Mouse (Mus musculus): Measurements from ENCODE around the gene Mcrip1. TPM values are rescaled to one million over a fixed set of nuclear protein-coding genes. Genes with fewer than 3 reads are reported as not detected.
A peak's percentile ranks its signal among the peaks of the same experiment; 100 is the strongest.

Mcrip1 gene
- polyA plus RNA-seq, 1 experiment from 2014 or later: 226 TPM

GRCm38 (mm10) chr11:120505661-120506060, 43.9 kb downstream of the Mcrip1 start:
- no peak overlapping the region for H3K9ac ChIP-seq
- WGBS: 73% methylated on average over 3 of the region's 3 CpGs
- no peak overlapping the region for H3K27ac ChIP-seq (ENCODE audit: low read depth)
- 0 out of 2 replicates have a peak, but pooled peaks cover 4% of the 10 kb centered on the region for H3K4me1 ChIP-seq (ENCODE audit: insufficient read depth)
- H3K4me3 ChIP-seq (ENCODE audit: low read depth, low read length): no peak overlapping the region
- ATAC-seq (ENCODE audit: insufficient read depth) (no peak), DNase-seq (no peak)
- TF ChIP-seq CTCF (IDR thresholded peaks at IDR 0.05; ENCODE audit: low read depth): no peak
- no peaks in the 10 kb centered on the region for H3K9me3 ChIP-seq (ENCODE audit: low read depth, low read length)
- H3K36me3 ChIP-seq (ENCODE audit: insufficient read depth): no peaks in the 10 kb centered on the region
- H3K27me3 ChIP-seq (ENCODE audit: insufficient read depth, low read length): no peaks in the 10 kb centered on the region
- no peak overlapping the region for H3K4me2 ChIP-seq

- 83% methylated on average over 4 of the region's 4 CpGs for WGBS
- no peaks in the 10 kb centered on the region for H3K27me3 ChIP-seq (ENCODE audit: insufficient read depth, low read length)
- no peak overlapping the region for H3K4me2 ChIP-seq
- H3K4me3 ChIP-seq (ENCODE audit: low read depth, low read length): no peak overlapping the region
- no peaks in the 10 kb centered on the region for H3K9me3 ChIP-seq (ENCODE audit: low read depth, low read length)
- no peak for TF ChIP-seq CTCF (IDR thresholded peaks at IDR 0.05; ENCODE audit: low read depth)
- no peak overlapping the region for H3K9ac ChIP-seq
- H3K4me1 ChIP-seq (ENCODE audit: insufficient read depth): no peaks in the 10 kb centered on the region
- DNase-seq: no peak
- ATAC-seq (ENCODE audit: insufficient read depth): no peak
- H3K36me3 ChIP-seq (ENCODE audit: insufficient read depth): peaks cover 27% of the 10 kb centered on the region
- no peak overlapping the region for H3K27ac ChIP-seq (ENCODE audit: low read depth)
Measured at GRCm38 (mm10) chr11:120501701-120502100, 47.8 kb downstream of the Mcrip1 start.

- ATAC-seq (ENCODE audit: insufficient read depth) (no peak), DNase-seq (no peak)
- H3K36me3 ChIP-seq (ENCODE audit: insufficient read depth): peaks cover 33% of the 10 kb centered on the region
- no peak overlapping the region for H3K27ac ChIP-seq (ENCODE audit: low read depth)
- H3K9me3 ChIP-seq (ENCODE audit: low read depth, low read length): no peaks in the 10 kb centered on the region
- no peak overlapping the region for H3K4me3 ChIP-seq (ENCODE audit: low read depth, low read length)
- WGBS: 49% methylated on average over 6 of the region's 6 CpGs
- H3K27me3 ChIP-seq (ENCODE audit: insufficient read depth, low read length): no peaks in the 10 kb centered on the region
- no peak overlapping the region for H3K9ac ChIP-seq
- H3K4me1 ChIP-seq (ENCODE audit: insufficient read depth): no peaks in the 10 kb centered on the region
- TF ChIP-seq CTCF (IDR thresholded peaks at IDR 0.05; ENCODE audit: low read depth): no peak
- H3K4me2 ChIP-seq: no peak overlapping the region
Measured at GRCm38 (mm10) chr11:120501018-120501417, 48.5 kb downstream of the Mcrip1 start.

- Histone ChIP-seq H3K36me3 (ENCODE audit: insufficient read depth) (peaks cover 40% of the 10 kb centered on the region), H3K27me3 (ENCODE audit: insufficient read depth, low read length) (no peaks in the 10 kb centered on the region), H3K4me3 (ENCODE audit: low read depth, low read length) (no peak overlapping the region), H3K4me1 (ENCODE audit: insufficient read depth) (no peaks in the 10 kb centered on the region), H3K9ac (no peak overlapping the region; the same call in 1 of the 2 replicates), H3K27ac (ENCODE audit: low read depth) (no peak overlapping the region), H3K9me3 (ENCODE audit: low read depth, low read length) (no peaks in the 10 kb centered on the region), H3K4me2 (no peak overlapping the region)
- TF ChIP-seq CTCF (IDR thresholded peaks at IDR 0.05; ENCODE audit: low read depth): no peak
- ATAC-seq (ENCODE audit: insufficient read depth): no peak; the same call in 1 of the 2 replicates
- peak; percentile 20 for DNase-seq
- WGBS: 16% methylated on average over 3 of the region's 3 CpGs
Measured at GRCm38 (mm10) chr11:120500357-120500756, 49.2 kb downstream of the Mcrip1 start.

GRCm38 (mm10) chr11:120499894-120500293, 49.6 kb downstream of the Mcrip1 start:
- Histone ChIP-seq H3K36me3 (ENCODE audit: insufficient read depth) (peaks cover 45% of the 10 kb centered on the region), H3K9ac (no peak overlapping the region; the same call in 1 of the 2 replicates), H3K27ac (ENCODE audit: low read depth) (no peak overlapping the region), H3K4me1 (ENCODE audit: insufficient read depth) (no peaks in the 10 kb centered on the region), H3K9me3 (ENCODE audit: low read depth, low read length) (no peaks in the 10 kb centered on the region), H3K27me3 (ENCODE audit: insufficient read depth, low read length) (no peaks in the 10 kb centered on the region), H3K4me2 (no peak overlapping the region), H3K4me3 (ENCODE audit: low read depth, low read length) (no peak overlapping the region)
- WGBS: 73% methylated on average over 6 of the region's 6 CpGs
- TF ChIP-seq CTCF (IDR thresholded peaks at IDR 0.05; ENCODE audit: low read depth): no peak
- no peak for DNase-seq
- ATAC-seq (ENCODE audit: insufficient read depth): 0 out of 2 replicates have a peak, but pooled peaks have one; percentile 32

- WGBS: 77% methylated on average over 5 of the region's 5 CpGs
- ATAC-seq (ENCODE audit: insufficient read depth): no peak
- H3K9me3 ChIP-seq (ENCODE audit: low read depth, low read length): no peaks in the 10 kb centered on the region
Measured at GRCm38 (mm10) chr11:120498891-120499290, 50.6 kb downstream of the Mcrip1 start.

GRCm38 (mm10) chr11:120498226-120498625, 51.3 kb downstream of the Mcrip1 start:
- ATAC-seq (ENCODE audit: insufficient read depth): no peak
- no peak overlapping the region for H3K4me3 ChIP-seq (ENCODE audit: low read depth, low read length)
- H3K4me1 ChIP-seq (ENCODE audit: insufficient read depth): 0 out of 2 replicates have a peak, but pooled peaks cover 1% of the 10 kb centered on the region
- 91% methylated on average over 12 of the region's 12 CpGs for WGBS
- no peaks in the 10 kb centered on the region for H3K9me3 ChIP-seq (ENCODE audit: low read depth, low read length)
- H3K27ac ChIP-seq (ENCODE audit: low read depth): no peak overlapping the region
- no peak for DNase-seq
- H3K4me2 ChIP-seq: no peak overlapping the region
- H3K27me3 ChIP-seq (ENCODE audit: insufficient read depth, low read length): no peaks in the 10 kb centered on the region
- no peak for TF ChIP-seq CTCF (IDR thresholded peaks at IDR 0.05; ENCODE audit: low read depth)
- peaks cover 59% of the 10 kb centered on the region for H3K36me3 ChIP-seq (ENCODE audit: insufficient read depth)
- no peak overlapping the region for H3K9ac ChIP-seq

More at GRCm38 (mm10) chr11:120498891-120499290, 50.6 kb downstream of the Mcrip1 start:
- Histone ChIP-seq H3K9ac (no peak overlapping the region), H3K4me3 (ENCODE audit: low read depth, low read length) (no peak overlapping the region), H3K4me1 (ENCODE audit: insufficient read depth) (no peaks in the 10 kb centered on the region), H3K27me3 (ENCODE audit: insufficient read depth, low read length) (no peaks in the 10 kb centered on the region), H3K4me2 (no peak overlapping the region), H3K27ac (ENCODE audit: low read depth) (no peak overlapping the region), H3K36me3 (ENCODE audit: insufficient read depth) (peaks cover 55% of the 10 kb centered on the region)
- DNase-seq: no peak
- TF ChIP-seq CTCF (IDR thresholded peaks at IDR 0.05; ENCODE audit: low read depth): no peak
